Mouse (Mus musculus): ENCODE measurements at regions not wholly inside any gene's neighbourhood (a gene's known extent, or its start where the extent isn't known, plus 50 kb on each side); places are given as distances from the start of the nearest gene placed in this dataset.

GRCm38 (mm10) chr13:84055576-84055975, 166.5 kb upstream of the Tmem161b start:
- no peak for TF ChIP-seq CTCF (IDR thresholded peaks at IDR 0.05; ENCODE audit: insufficient read depth, low read length)
- TF ChIP-seq POLR2A (IDR thresholded peaks at IDR 0.05; ENCODE audit: borderline replicate concordance, extremely low read depth, low read depth, low read length): no peak
